Mouse (Mus musculus): ENCODE results near the gene Pum2.

DNA sequence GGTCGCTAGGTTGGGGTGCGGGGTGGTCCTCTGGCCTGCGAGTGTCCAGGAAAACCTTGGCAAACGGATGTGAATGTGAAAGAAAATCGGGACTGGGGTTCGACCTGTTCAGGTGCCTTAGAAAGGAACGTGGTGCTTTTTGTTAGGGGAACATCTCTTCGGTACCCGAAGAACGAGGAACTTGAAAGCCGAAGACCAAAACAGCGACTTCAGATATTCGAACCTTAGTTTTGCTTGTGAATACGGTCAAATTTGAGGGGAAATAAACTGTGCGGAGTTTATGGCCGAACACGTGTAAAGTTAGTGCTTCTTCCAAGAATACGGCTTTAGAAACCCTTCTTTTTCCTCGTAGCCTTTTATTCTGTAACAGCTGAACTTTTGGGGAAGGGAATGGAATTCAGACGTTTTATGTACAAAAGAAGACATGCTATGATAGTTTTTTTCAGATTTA is 982 bp downstream of the Pum2 start:
- TF ChIP-seq CTCF (IDR thresholded peaks at IDR 0.05; ENCODE audit: borderline replicate concordance, insufficient read depth, low read length) (no peak), POLR2A (IDR thresholded peaks at IDR 0.05; ENCODE audit: low read depth, low read length) (no peak)

Data from embryonic fibroblast, embryonic 13.5 days (primary cell).